Mouse (Mus musculus) urinary bladder, postnatal 36 days (tissue): ENCODE results near the gene Rbm39.
A peak's percentile ranks its signal among the peaks of the same experiment; 100 is the strongest.

ENCODE experiments used
- DNase-seq, 2 experiments: peaks; one replicate each; pipeline ENCODE4 v3.0.0; 2022; ENCODE audit warnings: low spot score in 2 of 2, mixed read lengths in 1 of 2

The Rbm39 gene

GRCm38 (mm10) chr2:156111358-156112079, 68.5 kb downstream of the Rbm39 start, which contains the start of the genes Cpne1 and Rbm12:
Gene Cpne1, minus strand, starts transcription at chr2:156111965.
Gene Rbm12, minus strand, starts transcription at chr2:156111978.
- peak; percentile 89 to 91 for DNase-seq

- DNase-seq: no peak
These were observed 69.2 kb downstream of the Rbm39 start for GRCm38 (mm10) chr2:156110627-156111357.
